Mouse (Mus musculus) layer of hippocampus, adult 18-20 months (tissue): ENCODE results near the gene Flnb. TPM values are rescaled to one million over a fixed set of nuclear protein-coding genes. Genes with fewer than 3 reads are reported as not detected.

Experiments used
- DNase-seq, 2 experiments: peaks; one replicate each; pipeline ENCODE4 v3.0.0; 2022; ENCODE audit warnings: low spot score in 2 of 2
- total RNA-seq, 2 experiments: library from RNA; stranded (reverse); gene quantifications; 2 replicates each; pipeline ENCODE4 v1.2.3; 2021

Flnb gene
- total RNA-seq, 2 experiments from 2014 or later: 40.3 to 62.2 TPM

DNA sequence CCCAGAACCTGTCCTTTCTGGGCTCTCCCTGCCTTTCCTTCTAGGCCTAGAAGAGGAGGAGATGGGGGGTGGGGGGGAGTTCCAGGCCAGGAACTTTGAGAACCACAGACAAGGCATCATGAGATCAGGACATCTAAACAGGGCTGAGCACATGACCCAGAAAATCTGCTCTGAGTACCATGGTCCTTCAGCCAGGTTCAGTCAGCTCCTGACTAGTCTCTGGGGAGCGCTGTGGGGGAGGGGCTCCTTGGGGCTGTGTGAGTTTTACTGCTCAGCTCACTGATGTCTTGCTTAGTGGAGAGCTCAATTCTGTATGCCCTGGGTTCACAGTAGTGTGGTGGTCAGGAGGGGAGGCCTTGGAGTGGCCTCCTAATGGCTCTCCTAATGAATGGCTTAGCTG is 43.5 kb downstream of the Flnb start:
- DNase-seq: no peak

DNA sequence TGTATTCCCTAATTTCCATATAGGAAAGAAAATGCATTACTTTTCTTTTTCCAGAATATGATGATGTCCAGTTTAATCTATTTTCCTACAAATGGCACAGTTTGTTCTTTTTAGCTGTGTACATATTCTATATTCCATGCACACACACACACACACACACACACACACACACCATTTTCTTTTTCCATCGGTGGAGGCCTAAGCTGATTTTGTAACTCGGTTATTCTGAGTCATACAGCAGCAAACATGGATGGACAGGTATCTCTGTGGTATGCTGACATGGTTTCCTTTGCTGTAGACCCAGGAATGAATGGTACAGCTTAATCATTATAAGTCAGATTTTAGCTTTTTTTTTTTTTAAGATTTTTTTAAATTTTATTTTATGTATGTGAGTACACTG is 44.5 kb downstream of the Flnb start:
- DNase-seq: no peak

DNA sequence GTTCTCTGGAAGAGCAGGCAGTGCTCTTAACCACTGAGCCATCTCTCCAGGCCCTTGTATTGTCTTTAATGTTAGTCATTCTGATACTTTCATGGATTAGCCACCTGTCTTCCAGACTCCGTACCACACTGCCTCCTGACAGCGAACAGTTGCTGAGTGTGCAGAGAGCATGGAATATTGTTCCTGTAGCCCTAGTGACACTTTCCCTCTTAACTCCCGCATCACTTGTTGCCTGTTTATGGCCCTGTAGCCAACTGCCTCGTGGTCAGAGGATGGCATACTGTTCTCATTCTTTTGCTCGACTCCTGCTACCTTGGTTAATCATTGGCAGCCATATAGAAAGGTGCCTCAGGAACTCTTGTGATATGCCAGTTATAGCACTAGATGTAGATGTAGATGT is 45.4 kb downstream of the Flnb start:
- DNase-seq: no peak

DNA sequence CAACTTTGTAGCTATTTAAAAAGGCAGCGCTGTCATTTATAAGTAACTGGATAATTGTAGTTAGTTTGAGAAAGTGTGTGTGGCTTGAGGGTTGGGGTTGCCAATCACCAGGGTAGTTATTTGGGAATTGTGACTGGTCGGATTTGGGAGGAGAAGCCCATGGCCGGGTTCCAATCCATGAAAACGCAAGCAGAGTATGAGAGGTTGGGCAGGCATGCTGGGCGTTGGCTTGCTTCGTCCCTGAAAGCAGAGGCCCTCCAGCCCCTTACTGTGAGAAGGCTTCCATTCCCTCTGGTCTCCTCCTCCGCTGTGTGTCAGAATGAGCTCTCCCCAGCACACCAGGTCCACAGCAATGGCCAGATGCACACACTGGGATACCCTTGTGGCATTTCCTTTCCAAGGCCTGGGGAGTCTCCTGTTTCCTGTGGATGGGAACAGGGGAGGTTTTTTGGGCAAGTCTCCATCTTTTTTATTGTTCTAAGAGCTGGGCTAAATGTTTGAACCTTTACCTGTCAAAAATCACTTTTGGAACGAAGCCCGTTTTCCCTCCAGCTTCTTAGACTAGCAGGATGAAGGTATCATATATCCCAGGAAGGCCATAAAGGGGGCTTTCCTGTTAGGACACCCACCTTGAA is 46.2 kb downstream of the Flnb start:
- no peak for DNase-seq

DNA sequence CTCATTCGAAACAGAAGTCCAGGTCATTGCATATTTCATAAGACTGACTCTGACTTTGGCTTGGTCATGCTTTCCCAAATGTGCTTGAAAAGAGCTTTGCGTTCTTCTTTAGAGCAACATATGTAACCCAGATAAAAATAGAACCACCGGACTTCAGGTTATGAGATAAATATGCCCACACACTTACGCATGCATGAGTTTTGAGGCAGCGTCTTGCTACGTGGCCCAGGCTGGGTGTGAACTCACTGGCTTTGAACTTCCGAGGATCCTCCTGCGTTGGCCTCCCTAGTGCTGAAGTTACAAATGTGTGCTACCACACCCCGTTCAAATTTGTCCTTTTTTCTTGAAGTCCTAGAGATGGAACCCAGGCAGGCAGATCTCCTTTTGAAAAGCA is 46.7 kb downstream of the Flnb start:
- DNase-seq: no peak

DNA sequence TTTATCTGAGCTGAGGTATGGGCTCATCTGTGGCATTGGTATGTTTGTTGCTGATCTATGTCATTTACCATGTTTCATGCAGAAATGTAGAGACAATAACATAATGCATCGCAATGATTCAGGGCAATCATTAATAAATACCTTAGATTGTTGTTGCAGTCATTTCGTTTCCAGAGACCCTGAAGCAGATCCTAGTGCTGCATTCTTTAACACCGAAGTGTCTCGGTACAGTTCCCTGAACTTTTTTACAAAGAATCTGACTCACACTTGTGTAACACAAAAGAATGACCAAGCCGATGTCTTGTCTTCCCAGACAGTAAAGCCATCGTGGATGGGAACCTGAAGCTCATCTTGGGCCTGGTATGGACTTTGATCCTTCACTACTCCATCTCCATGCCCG is 49.5 kb downstream of the Flnb start:
- no peak for DNase-seq

DNA sequence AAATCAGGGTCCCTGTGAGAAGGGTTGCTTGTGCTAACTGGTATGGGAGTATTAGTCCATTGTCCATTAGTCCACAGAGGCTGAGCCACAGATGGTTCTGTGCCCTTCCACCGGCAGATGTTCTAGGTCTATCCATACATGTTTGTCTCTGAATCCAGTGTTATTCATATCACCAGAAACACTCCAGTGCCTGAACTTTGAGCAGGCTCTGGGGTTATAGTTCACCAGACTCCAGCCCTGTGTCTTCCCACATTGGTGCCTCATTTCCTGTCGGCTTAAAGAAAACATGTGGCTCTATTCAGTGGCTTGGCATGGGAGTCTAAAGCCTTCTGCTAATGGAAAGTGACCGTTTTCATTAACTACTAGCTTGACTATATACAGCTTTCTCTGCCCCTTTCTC is 50.1 kb downstream of the Flnb start:
- no peak for DNase-seq

DNA sequence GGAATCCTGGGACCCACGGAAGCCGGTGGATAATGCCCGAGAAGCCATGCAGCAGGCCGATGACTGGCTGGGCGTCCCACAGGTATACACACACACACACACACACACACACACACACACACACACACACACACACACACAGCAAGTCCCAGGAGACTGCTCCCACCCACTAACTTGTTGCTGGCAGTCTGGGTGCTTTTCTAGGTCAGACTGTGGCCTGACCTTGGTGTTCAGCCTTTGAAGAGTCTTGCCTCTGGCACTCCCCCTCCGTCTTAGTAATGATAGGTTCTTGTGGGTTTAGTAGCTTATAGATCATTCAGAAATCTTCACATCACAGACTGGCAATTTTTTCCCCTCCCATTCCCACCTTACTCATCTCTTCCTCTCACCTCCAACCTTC is 52.0 kb downstream of the Flnb start:
- DNase-seq: no peak

DNA sequence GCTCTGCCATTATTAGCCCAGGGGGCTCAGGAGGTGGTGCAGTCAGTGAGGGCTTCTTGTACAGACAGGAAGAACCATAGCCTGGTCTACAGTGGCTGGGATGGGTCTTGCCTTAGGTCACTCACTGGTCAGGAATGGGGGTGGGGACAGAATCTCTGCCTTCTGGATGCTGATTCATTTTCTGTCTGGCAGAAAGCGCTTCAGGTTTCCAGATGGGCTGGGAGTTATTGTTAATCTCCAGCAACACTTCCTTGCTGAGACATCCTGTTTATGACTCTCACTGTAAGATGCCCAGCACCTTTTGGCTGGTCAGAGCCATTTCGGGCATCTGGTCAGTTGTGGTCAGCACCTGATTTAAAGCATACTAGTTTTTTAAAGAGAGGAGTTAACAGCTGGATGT is 55.8 kb downstream of the Flnb start:
- DNase-seq: no peak

DNA sequence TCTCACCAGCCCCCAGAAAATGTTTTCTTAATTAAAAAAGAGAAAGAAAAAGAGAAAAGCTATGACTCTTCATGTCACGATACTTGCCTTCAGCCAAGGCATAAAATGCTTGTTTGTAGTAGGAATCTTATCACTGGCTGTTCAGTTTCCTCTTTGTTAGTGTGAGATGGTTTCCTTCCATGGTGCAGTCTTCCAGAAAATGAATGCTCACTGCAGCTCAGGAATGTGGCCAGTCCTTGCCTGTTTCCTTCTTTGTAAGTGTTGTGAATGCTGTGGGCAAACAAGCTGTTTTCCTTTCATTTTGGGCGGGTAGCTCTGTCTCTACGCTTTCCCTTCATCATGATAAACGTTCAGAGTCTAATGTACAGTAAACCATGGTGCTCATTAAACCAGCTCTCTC is 56.7 kb downstream of the Flnb start:
- DNase-seq: no peak

DNA sequence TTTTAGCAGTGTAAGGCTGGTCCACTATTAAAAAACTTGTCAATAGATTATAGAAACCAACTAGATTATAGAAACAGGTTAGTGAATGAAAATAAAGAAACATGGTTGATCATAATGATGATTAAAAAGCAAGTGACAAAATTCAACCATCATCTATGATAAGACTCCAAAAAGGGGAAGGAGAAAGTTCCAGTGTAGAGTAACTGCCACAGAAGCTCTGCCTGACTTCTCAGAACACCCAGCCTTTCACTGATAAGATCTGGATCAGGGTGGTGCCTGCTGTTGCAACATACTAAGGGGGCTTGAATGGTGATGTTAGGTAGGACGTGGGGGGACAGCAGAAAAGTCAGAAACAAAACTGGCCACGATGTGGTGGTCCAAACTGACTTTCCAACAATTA is 60.2 kb downstream of the Flnb start:
- DNase-seq: no peak

DNA sequence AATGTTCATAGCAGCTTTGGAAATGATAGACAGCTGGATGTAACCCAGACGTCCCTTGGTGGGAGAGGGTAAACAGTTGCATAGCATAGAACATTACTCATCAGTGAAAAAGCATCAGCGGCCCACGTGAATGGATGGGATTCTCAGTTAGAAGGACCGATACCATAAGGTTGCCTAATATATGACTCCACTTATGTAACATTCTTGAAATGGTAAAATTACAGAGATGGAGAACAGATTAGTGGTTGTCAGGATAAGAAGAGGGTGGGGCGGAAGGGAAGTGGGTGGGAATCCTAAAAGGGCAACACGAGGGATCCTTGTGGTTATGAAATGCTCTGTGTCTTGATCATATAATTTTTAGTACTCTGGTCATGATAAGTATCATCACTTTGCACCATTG is 62.6 kb downstream of the Flnb start:
- no peak for DNase-seq

DNA sequence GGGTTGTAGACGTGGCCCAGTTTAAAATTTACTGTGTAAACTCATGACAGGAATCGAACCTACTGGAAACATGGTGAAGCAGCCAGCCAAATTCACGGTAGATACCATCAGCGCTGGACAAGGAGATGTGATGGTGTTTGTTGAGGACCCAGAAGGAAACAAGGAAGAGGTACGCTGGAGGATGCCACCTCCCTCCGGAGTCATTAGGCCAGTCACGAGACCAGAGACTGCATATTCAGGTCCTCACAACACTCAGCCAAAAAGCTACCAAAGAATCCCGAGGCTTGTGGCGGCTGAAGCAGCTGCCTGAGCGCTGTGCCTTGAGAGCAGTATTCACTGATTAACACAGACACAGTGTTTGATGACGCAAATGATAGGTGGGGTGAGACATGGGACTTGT is 63.8 kb downstream of the Flnb start:
- DNase-seq: no peak

DNA sequence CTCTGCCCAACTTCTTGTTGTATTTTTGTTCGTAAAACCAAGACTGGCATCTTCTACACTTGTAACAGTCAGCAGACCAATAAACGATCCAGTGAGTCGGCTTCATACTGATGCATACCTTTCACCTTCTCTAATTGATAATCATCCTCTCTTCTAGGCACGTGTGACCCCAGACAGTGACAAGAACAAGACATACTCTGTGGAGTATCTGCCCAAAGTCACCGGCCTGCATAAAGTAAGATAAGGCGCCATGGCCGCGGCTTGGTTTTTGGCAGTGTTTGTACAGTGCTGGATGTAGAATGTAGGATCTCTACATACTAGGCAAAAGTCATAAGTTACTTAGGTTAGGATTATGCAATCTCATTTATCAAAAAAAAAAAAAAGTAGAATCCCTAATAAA is 64.3 kb downstream of the Flnb start:
- no peak for DNase-seq

DNA sequence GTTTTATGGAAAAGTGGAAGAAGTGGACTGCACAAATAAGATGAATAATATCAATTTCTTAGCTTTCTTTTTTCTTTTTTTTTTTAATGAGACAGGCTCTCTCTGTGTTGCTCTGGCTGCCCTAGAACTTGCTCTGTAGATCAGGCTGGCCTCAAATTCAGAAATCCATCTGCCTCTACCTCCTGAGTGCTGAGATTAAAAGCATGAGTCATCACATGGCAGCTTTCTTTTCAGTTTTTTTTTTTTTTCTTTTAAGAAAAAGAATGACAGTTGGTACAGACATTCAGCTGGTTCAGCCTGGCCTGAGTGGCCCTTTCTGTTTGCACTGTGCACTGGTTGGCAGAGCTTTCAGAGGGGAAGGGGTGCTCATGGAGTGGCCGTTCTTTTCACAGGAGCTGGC is 66.4 kb downstream of the Flnb start:
- no peak for DNase-seq

DNA sequence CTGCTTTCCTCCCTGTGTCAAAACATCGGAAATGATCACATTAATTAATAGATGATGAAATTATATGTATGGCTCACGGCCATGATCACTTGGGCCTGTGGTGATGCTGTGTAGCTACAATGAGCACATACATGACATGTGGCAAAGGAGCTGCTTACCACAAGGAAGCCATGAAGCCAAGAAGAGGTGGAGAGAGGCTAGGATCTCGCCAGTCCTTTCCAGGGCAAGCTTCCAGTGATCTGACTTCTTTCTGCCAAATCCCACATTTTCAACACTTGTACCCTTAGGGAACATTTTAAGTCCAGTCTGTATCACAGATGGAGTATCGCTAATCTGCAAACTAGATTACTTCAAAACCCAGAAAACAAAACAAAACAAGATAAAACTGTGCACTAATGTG is 67.1 kb downstream of the Flnb start:
- no peak for DNase-seq

DNA sequence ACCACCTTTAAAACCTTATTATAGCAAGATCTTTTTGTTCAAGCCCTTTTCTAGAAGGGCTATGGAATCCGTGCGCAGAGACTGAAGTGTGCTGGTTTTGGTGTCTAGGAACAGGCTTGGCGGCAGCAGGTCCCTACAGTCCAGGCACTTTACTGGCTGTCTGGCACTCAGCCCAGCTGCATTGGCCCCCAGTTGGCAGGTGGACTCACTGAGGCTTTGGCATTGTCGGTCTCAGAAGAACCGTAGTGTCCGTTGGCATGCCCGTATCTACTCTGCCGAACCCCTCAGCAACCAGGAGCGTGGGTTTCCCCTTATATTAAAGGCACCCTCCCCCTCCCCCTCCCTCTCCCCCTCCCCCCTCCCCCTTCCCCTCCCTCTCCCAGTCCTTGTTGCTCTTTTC is 67.8 kb downstream of the Flnb start:
- DNase-seq: no peak

DNA sequence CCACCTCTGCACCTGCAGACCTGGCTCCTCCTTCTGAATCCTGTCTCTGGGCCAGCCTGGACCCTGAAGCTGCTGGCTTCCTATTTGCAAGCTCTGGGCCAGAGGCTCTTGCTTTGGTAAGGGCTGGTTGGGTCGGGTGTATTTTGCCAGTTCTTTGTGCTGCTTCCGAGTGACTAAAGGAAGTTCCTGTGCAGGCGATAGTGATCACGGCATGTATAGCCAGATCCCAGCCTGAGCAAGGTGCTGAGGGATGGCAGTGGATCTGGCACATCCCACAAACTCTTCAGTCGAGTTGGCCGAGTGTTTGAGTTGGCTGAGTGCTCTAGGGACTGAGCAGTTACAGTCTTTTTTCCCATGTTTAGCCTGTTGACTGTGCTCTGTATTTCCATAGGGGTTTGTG is 68.3 kb downstream of the Flnb start:
- no peak for DNase-seq

DNA sequence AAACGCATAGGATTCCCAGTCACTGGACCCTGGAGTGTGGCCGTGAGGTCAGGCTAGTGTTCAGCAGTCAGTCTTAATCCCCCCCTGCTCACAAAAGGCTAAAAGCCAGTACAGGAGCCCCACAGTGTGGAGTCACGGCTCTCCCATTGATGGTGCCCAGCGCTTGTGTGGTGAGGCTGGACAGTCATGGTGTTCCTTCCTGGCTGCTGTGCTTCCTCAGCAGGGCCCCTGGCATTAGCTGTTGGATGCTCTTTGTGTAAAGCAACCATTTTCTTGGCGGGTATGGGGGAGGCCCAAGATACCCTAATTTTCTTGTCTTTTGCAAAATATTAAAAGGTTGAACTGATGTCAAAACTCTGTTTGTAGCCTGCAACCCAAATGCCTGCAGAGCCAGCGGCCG is 69.4 kb downstream of the Flnb start:
- DNase-seq: no peak

DNA sequence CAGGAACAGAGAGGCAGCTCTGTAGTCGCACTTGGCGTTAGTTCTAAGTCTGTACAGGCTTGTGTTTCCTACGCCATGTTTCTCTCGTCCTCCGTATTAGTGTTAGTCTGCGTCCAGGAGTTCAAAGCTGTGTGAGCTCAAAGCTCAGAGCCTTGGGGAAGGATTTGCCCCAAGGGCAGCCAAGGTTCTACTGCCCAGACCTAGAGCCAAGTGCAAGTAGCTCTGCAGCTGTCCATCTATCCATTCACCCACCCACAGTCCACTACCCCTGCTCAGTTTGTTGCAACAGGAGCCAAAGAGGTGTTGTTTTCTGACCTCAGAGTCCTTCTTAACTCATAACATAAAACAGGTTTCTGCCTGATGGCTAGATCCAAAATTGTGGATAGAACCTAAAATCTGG is 70.5 kb downstream of the Flnb start:
- DNase-seq: no peak

DNA sequence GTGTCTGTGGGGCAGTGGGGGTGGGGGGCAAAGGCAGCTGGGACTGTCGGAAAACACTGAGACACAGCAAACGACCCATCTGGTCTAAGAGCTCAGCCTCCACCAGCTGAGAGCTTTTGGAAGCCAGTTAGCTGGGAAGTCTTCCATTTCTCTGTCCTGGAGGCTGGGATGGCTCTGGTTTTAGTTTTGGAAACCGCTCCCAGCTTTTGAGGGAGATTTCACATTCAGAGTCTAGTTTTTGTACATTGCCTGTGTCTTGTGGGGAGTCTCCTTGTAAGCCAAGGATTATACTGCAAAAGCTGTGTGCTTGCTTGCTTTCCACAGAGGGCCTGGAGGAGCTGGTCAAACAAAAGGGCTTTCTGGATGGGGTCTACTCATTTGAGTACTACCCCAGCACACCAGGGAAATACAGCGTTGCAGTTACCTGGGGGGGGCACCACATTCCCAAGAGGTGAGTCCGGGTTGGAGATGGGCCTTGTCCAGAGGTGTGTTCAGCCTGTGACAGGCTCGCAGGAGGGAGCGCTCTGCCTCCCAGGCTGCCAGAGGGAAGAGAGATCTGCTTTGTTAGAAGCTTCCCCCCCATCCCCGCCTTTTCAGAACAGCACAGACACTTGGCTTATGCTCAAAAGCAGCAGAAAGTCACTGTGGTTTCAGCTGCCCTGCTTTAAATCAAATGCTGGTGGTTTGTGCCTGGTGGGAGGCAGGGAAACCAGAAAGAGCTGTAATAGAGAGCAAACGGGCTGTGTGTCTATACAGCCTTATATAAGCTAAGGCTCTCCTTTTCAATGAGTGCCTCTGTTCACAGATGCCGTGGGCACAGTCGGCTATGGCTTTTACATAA is 71.3 kb downstream of the Flnb start:
- DNase-seq: peak; percentile 73 to 87

DNA sequence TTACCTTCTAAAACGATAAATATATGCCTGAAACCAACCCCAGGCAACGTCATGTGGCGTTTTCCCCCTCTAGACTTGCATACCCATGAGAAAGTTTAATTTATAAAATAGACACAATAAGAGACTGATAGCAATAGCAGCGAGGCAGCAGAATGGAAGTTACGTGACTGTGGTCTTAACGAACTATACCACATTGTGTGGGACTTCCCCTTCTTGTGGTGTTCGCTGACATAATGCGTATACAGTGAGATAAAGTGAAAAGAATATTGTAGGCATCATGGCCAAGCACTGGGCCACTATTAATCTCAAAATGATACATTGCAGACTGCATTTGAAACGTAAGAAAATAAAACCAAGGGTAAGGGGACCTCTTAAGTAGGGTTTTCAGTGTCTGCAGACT is 72.1 kb downstream of the Flnb start:
- no peak for DNase-seq

DNA sequence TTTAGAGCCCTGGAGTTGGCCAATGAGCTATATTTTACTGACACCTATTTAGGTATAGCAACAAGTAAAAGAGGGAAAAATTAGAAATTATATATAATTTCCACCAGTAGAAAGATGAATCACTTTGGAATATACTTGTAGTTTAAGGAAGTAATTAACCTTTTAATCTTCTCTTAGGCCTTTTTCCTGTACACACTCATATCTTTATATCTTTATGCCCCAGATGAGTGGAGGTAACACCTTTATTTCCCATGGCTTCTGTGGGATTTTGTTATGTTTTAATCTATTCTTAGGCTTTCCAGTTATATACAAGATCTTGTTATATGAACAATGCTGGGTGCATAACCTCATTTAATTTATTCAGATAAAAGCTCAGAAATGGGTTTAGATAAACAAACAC is 73.6 kb downstream of the Flnb start:
- DNase-seq: no peak
